Mouse (Mus musculus): Measurements from ENCODE around the gene Dchs1.
A peak's percentile ranks its signal among the peaks of the same experiment; 100 is the strongest.

Dchs1 gene

GRCm38 (mm10) chr7:105784556-105784955, 2.9 kb downstream of the Dchs1 start:
- no peak for DNase-seq (ENCODE audit: low read depth in 2 of 2, low spot score in 2 of 2)

- DNase-seq (ENCODE audit: low read depth in 2 of 2, low spot score in 2 of 2): no peak
Observed at GRCm38 (mm10) chr7:105783861-105784260, 3.6 kb downstream of the Dchs1 start.

DNA sequence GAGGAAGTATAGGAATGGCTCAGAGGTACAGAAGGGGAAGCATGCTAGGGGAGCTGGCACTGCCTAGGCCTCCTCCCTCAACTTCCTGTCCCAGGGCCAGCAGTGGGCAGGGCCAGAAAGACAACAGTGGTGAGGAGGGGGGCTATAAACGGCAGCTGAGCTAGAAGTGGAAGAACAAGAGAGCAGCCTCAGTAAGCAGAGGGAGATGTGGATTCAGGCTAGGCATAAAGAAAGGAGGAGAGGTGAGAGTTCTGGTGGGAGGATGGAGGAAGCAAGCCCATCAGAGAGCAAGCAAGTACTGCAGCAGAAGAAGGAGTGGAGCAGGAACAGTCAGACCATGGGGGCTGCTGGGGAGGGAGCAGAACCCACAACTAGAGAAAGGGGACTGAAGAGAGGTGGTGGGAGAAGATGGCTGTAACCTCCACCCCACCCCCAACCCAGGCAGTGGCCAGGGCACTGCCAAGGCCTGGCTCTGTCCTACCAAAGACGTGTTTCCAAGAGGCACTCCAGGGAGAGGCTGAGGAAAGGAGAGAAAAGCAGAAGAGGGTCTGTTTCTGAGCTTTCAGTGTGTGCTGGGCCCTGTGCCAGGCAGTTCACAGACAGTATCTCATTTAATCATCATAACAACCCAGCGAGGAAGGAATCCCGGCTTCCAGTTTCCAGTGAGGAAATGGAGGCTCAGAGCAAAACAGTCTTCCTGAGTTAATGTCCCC, 8.7 kb downstream of the Dchs1 start:
- no peak for DNase-seq (ENCODE audit: low read depth in 2 of 2, low spot score in 2 of 2)

DNA sequence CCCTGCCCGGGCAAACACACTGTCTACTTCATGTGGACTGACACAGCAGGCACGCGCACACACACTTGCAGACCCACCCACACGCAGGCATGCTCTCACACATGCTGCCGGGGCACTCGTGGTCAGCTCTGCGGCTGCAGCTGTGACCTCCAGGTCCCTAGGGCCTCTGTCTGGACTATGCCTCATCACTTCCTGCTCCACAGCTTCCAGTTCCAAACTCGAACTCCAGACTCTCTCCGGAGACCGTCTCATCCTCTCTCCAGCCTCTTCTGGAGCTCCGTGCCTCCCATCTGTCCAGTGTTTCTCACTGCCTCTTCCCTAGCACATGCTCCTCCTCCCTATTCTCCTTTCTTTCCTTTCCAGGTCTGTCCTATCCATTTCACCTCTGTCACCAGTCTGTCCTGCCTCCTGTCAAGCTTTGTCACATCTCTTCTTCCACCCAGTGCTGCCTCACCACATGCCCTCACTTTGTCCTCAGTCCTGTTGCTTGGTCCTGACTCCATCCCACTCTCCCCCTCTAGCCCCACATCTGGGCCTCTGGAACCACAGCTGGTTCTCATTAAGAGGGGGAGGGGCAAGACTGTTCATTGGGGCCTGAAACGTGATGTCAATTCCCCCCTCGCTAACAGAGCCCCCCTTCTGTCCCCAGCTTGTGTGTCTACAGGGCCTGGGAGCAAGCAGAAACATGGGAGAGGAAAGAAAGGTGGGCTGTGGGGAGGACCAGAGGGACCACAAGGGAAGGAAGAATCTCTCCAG, 9.5 kb downstream of the Dchs1 start:
- DNase-seq (ENCODE audit: low read depth in 2 of 2, low spot score in 2 of 2): no peak

GRCm38 (mm10) chr7:105777316-105777715, 10.1 kb downstream of the Dchs1 start:
- DNase-seq (ENCODE audit: low read depth in 2 of 2, low spot score in 2 of 2): no peak

DNA sequence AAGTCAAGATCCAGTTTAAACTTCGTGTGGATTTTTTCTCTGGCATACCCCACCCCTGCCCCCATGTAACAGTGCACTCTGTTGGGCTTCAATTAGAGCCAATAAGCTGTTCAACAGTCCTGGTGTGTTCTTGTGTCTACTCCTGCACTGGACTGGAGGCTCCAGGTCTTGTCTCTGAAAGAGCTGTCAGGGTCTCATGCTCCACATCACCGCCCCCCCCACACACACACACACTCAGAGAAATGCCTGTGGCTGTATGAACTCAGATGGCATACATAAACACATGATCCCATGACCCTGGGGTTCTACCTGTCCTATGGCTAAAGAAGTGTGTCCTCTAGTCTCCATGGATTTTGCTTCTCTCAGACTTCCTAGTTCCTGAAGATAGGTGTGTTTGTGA, 11.4 kb downstream of the Dchs1 start:
- no peak for DNase-seq (ENCODE audit: low read depth in 2 of 2, low spot score in 2 of 2)

GRCm38 (mm10) chr7:105774661-105775060, 12.8 kb downstream of the Dchs1 start:
- DNase-seq (ENCODE audit: low read depth in 2 of 2, low spot score in 2 of 2): no peak

- no peak for DNase-seq (ENCODE audit: low read depth in 2 of 2, low spot score in 2 of 2)
Observed at GRCm38 (mm10) chr7:105773041-105773440, 14.4 kb downstream of the Dchs1 start.

DNA sequence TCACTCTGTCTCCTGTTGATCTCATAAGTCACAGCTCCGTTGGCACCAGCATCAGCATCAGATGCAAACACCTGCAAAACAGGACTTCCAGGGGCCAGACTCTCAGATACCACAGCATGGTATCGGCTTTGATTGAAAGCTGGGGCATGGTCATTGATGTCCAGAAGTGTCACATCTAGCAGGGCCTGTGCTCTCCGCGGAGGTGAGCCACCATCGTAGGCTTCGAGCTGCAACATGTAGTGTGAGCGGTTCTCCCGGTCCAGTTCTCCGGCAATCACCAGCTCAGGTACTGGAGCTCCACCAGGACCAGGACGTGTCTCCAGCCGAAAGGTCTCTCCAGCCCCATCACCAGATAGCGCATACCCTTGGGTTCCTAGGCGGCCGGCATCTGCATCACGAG, 15.1 kb downstream of the Dchs1 start:
- no peak for DNase-seq (ENCODE audit: low read depth in 2 of 2, low spot score in 2 of 2)

GRCm38 (mm10) chr7:105769959-105770358, 17.5 kb downstream of the Dchs1 start:
- no peak for DNase-seq (ENCODE audit: low read depth in 2 of 2, low spot score in 2 of 2)

- no peak for DNase-seq (ENCODE audit: low read depth in 2 of 2, low spot score in 2 of 2)
Observed at GRCm38 (mm10) chr7:105767729-105768165, 19.7 kb downstream of the Dchs1 start.

DNA sequence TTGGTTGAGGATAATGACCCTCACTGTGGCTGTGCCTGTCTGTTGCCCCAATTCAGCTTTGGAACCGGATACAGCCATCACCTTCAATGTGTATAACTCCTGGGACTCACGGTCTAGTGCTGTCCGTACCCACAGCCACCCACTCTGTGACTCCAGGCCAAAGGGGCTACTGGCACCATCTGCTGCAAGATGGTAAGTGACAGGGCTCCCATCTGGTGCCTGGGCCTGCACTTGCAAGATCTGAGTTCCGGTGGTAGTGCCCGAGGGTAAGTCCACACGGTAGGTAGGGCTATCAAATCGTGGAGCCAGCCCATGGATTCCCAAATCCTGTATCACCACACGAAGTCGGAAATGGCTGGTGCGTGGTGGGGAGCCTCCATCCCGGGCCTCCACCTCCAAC, 23.1 kb downstream of the Dchs1 start:
- no peak for DNase-seq (ENCODE audit: low read depth in 2 of 2, low spot score in 2 of 2)

DNA sequence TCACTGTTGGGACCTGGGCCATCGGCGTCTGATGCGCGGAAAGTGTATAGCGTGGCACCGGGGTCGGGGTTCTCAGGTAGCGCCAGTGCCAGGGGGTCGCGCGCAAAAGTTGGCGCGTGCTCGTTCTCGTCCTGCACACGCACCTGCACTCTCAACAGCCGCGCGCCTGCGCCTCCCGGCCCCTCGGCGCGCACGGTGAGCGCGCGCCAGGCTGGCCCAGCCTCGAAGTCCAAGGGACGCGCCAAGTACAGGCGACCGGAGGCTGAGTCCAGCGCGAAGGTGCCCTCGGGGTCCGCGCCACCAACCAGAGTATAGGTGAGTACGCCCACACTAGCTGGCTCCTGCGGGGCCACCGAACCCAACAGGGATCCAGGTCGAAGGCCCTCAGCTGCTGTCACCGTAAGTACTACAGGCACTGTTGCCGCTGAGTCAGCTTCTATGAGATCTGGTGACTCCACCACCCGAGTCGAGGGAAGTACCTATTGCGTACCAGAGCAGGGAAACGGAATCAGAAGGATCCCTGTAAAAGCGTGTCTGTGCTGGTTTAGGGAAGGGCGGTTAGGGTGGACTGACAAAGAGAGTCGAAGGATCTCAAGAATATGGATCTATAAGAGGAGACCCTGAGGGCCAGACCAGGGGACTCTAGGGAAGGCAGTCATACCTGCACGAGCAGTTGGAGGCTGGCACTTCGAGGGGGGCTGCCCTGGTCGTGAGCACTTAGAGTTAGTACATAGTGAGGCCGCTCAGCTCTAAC, 24.8 kb downstream of the Dchs1 start:
- DNase-seq (ENCODE audit: low read depth in 2 of 2, low spot score in 2 of 2): no peak

DNA sequence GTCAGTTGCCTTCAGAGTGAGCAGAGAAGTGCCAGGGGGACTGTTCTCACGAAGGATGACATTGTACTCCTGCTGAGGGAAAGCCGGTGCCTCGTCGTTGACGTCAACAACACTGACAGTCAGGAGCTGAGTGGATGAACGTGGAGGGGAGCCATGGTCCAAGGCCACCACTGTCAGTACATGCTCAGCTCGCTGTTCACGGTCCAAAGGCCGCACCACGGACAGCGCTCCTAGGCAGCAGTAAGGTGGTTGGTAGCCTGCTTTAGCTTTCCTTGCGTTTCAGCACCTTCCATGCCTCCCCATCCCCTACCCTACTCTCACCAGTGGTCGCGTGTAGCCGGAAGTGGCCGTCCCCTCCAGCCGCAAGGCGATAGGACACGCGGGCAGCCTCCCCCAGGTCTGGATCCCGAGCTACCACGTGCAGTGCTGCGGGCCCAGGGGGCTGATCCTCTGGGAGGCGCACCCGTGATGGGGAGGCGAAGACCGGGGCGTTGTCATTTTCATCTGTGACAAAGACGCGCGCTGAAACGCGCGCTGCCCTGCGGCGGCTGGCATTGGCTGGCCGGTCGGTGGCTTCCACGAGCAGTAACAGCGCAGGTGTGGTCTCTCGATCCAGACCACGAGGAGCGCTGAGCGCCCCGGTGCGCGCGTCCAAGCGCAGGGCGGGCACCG, 25.5 kb downstream of the Dchs1 start:
- DNase-seq (ENCODE audit: low read depth in 2 of 2, low spot score in 2 of 2): no peak

GRCm38 (mm10) chr7:105753281-105753680, 34.2 kb downstream of the Dchs1 start:
- no peak for DNase-seq (ENCODE audit: low read depth in 2 of 2, low spot score in 2 of 2)

DNA sequence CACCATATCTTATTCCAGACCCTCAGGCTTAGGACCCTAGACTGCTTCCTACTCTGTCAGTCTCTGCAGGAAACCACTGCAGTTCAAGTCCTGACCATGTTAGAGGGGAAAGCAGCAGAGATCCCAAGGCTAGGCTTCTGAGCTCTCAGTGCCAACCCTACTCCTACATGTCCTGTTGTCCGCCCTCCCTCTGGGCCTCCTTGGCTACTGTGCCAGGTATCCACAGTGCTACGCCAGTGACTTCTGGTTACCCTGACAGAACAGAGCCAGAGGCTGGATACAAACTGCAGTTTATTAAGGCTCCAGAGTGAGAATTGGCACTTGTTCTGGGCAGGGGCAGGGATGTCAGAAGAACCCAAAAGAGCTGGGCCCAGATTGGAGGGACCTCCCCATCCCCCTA, 34.7 kb downstream of the Dchs1 start:
- no peak for DNase-seq (ENCODE audit: low read depth in 2 of 2, low spot score in 2 of 2)

DNA sequence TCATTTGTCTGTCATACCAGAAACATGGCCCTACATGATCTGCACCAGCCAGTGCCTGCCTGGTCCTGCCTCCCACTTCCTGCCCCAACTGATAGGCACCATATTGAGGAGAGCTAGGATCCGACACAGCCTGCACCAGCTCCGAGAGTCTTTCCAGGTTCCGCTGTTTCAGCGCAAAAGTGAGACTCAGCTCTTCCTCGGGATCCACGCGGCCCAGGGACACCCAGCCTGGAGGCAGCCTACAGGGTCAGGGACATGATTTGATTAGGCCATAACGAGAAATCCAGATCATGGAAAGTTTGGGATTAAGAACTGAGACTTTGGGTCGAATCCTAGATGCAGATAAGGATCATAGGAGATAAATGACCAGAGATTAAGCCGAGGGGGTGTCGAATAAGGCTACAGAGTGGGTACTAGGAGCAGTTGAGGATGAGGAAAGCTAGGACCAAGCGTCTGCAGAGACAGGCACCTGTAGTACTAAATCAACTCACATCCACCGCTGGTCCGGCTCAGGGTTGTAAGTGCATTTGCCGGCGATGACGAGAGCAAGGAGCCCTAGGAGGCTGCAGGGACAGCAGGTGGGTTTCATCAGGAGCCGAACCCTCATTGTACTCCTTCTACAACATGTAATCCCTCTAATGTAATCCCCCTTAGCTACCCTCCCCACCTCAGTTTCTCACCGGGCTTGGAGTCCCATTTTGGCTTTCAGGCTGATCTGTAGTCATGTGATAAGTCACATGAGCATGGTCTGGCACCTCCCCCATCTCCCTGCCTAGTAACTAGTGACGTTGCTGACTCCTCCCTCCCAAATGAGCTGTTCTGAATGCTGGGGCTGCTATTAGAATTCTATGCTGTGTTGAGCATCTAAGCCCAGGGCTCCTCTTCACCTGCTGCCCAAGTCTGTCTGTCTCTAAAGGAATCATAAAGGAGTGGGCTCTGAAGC, 35.7 kb downstream of the Dchs1 start, which contains the start of gene Tpp1:
TSS of gene Tpp1 (minus strand) at position 745 of the 943 bp plus-strand sequence.
- DNase-seq (ENCODE audit: low read depth in 2 of 2, low spot score in 2 of 2): peak; percentile 87 to 95

DNA sequence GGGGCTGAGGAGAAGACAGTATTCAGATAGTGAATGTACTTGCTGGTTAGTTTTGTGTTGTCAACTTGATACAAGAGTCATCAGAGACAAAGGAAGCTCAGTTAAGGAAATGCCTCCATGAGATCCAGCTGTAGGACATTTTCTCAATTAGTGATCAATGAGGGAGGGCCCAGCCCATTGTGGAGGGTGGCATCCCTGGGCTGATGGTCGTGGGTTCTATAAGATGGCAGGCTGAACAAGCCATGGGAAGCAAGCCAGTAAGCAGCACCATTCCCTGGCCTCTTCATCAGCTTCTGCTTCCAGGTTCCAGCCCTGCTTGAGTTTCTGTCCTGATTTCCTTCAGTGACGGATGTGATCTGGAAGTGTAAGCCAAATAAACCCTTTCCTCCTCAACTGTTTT, 39.7 kb downstream of the Dchs1 start:
- no peak for DNase-seq (ENCODE audit: low read depth in 2 of 2, low spot score in 2 of 2)

- peak; percentile 85 to 88 for DNase-seq (ENCODE audit: low read depth in 2 of 2, low spot score in 2 of 2)
Observed at GRCm38 (mm10) chr7:105743926-105744590, 43.4 kb downstream of the Dchs1 start, which contains the start of gene Taf10. Gene Taf10 (minus strand): TSS chr7:105744361.

All from CD8-positive naive resting alpha-beta T cell, adult 2 months (primary cell).